Mouse (Mus musculus) heart, embryonic 16.5 days (tissue): ENCODE data around the gene Gm45062. TPM values are rescaled to one million over a fixed set of nuclear protein-coding genes. Genes with fewer than 3 reads are reported as not detected.

Experiments used
- ATAC-seq: fragments of 200-750 bp; cut with Nextera tagmentation; replicated peaks from 2 replicates; pipeline ENCODE4 v1.8.0; 2017; ENCODE audit warnings: moderate number of reproducible peaks; ENCODE audit not compliant: insufficient read depth, low FRiP score; ENCODE audit errors: extremely low read depth
- H3K27ac ChIP-seq: fragments of 300-500 bp; sonication (generic); 2 replicates; pipeline ENCODE4 v1.5.1; 2014; ENCODE audit warnings: mild to moderate bottlenecking, low read length, control low read depth, moderate library complexity
- H3K27me3 ChIP-seq: fragments of 300-500 bp; sonication (generic); 2 replicates; pipeline ENCODE4 v1.6.1; 2014; ENCODE audit warnings: low read length, mixed read lengths; ENCODE audit not compliant: control insufficient read depth, insufficient read depth
- H3K36me3 ChIP-seq: fragments of 300-500 bp; sonication (generic); 2 replicates; pipeline ENCODE4 v1.6.1; 2014; ENCODE audit not compliant: control insufficient read depth, insufficient read depth
- H3K4me1 ChIP-seq: fragments of 300-500 bp; sonication (generic); 2 replicates; pipeline ENCODE4 v1.6.1; 2014; ENCODE audit warnings: low read length, mixed read lengths; ENCODE audit not compliant: control insufficient read depth, insufficient read depth
- H3K4me2 ChIP-seq: fragments of 300-500 bp; sonication (generic); 2 replicates; pipeline ENCODE4 v1.6.1; 2014; ENCODE audit warnings: low read depth, mild to moderate bottlenecking, control low read depth, low read length
- H3K4me3 ChIP-seq: fragments of 300-500 bp; sonication (generic); 2 replicates; pipeline ENCODE4 v1.5.1; 2014; ENCODE audit warnings: mild to moderate bottlenecking, control low read depth, low read length
- H3K9ac ChIP-seq: fragments of 300-500 bp; sonication (generic); 2 replicates; pipeline ENCODE4 v1.6.1; 2014; ENCODE audit warnings: low read length, control low read depth
- H3K9me3 ChIP-seq: fragments of 300-500 bp; sonication (generic); replicated peaks from 2 replicates; pipeline ENCODE4 v1.6.1; 2016; ENCODE audit warnings: low read length; ENCODE audit not compliant: control insufficient read depth
- WGBS: fragments of 180-500 bp; shearing (Covaris S2); extraction: QIAGEN DNeasy Blood & Tissue Kit; methylation state at CpG from one replicate; pipeline ENCODE4 v1.1.7; 2014; 5-methylcytosine and 5-hydroxymethylcytosine counted together
- polyA plus RNA-seq: library from polyadenylated mRNA; unstranded; fragments of >200 nt; fragmentation: Nextera tagmentation; extraction: Ambion mirVana; gene quantifications from 2 replicates; pipeline ENCODE4 v1.2.1, GENCODE M21; 2015

Gene Gm45062
- polyA plus RNA-seq, 1 experiment from 2014 or later, result 9.1 TPM

DNA sequence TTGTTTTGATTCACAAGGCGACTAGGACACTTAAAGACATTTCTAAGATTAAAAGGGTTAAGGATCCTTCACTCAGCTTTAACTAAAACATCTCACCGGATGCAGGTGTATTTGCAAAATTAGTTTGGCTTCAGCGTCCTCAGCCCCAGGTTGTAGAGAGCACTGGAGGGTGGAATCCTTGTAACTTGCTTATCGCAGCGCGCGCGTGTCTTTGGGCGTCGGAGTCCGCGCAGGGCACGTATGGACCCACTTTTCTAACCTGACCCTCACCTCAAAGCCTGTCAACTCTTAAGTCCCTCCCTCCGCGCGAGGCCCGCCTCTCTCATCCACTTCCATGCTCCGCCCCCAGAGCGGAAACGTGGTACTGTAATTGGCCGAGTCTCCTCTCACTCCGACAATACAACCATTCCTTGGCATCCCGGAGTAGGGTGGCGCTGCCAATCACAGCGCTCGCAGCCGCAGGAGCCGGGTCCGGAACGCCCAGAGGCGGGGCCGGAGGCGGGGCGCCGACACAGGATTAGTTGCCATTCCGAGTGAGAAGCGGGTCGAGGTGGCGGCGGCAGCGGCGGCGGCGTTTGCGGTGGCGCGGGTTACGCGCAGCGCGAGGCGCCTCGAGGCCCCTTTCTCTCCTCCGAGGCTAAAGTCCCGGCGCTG is 249.8 kb downstream of the Gm45062 start:
- Histone ChIP-seq H3K4me3 (peak overlapping the region; percentile 95), H3K4me2 (peak overlapping the region; percentile 81), H3K4me1 (peaks cover 9% of the 10 kb centered on the region; the same call in 1 of the 2 replicates), H3K27ac (peak overlapping the region; percentile 99), H3K27me3 (no peaks in the 10 kb centered on the region), H3K9me3 (no peaks in the 10 kb centered on the region), H3K36me3 (no peaks in the 10 kb centered on the region), H3K9ac (peak overlapping the region; percentile 98)
- ATAC-seq, result peak; percentile 99
- WGBS, result under 1% methylated on average over 56 of the region's 56 CpGs

DNA sequence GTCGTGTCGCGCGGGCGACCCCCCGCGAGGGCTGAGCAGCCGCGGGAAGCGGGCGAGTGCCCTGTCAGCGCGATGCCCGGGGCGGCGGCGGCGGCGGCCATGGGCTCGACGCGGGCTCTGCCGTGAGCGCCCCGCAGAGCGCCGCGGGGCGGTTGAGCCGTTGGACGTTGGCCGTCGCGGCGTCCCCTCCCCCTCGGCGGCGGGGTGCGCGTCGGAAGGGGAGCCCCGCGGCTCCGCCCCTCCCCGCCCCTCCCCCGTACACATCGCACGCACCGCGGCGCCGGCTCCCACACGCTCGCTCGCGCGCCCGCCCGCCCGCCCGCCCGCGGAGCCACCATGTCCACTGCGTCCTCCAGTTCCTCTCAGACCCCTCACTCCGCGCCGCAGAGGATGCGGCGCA is 250.3 kb downstream of the Gm45062 start, which contains the start of gene Glcci1:
Gene Glcci1 (plus strand): TSS at position 50 of the 400 bp plus-strand sequence.
- H3K27me3 ChIP-seq, result no peaks in the 10 kb centered on the region
- H3K4me3 ChIP-seq, result peak within 1 kb of the TSS; percentile 95
- peak within 1 kb of the TSS; percentile 99 for H3K27ac ChIP-seq
- peak; percentile 84 for ATAC-seq
- peaks cover 8% of the 10 kb centered on the region; the same call in 1 of the 2 replicates for H3K4me1 ChIP-seq
- under 1% methylated on average over 36 of the region's 69 CpGs for WGBS
- H3K9ac ChIP-seq, result peak within 1 kb of the TSS; percentile 98
- peak within 1 kb of the TSS; percentile 81 for H3K4me2 ChIP-seq
- no peaks in the 10 kb centered on the region for H3K9me3 ChIP-seq
- H3K36me3 ChIP-seq, result no peaks in the 10 kb centered on the region

- Histone ChIP-seq H3K4me3 (peak overlapping the region; percentile 95), H3K4me1 (peaks cover 8% of the 10 kb centered on the region; the same call in 1 of the 2 replicates), H3K4me2 (peak overlapping the region; percentile 77), H3K36me3 (no peaks in the 10 kb centered on the region), H3K9me3 (no peaks in the 10 kb centered on the region), H3K9ac (peak overlapping the region; percentile 98), H3K27ac (peak overlapping the region; percentile 99), H3K27me3 (no peaks in the 10 kb centered on the region)
- ATAC-seq, result no peak; the same call in none of the 2 replicates
- WGBS, result under 1% methylated on average over 62 of the region's 73 CpGs
These were observed 251.0 kb downstream of the Gm45062 start for GRCm38 (mm10) chr6:8509961-8510863.

- Histone ChIP-seq H3K9me3 (no peaks in the 10 kb centered on the region), H3K4me3 (peak overlapping the region; percentile 95), H3K9ac (peak overlapping the region; percentile 98), H3K4me1 (peaks cover 8% of the 10 kb centered on the region; the same call in 1 of the 2 replicates), H3K27ac (0 out of 2 replicates have a peak overlapping the region, but pooled peaks have one; percentile 20), H3K27me3 (no peaks in the 10 kb centered on the region), H3K36me3 (no peaks in the 10 kb centered on the region), H3K4me2 (peak overlapping the region; percentile 77)
- ATAC-seq, result no peak
- WGBS, result 12% methylated on average over 7 of the region's 7 CpGs
These were observed 251.7 kb downstream of the Gm45062 start for GRCm38 (mm10) chr6:8510864-8511428.

DNA sequence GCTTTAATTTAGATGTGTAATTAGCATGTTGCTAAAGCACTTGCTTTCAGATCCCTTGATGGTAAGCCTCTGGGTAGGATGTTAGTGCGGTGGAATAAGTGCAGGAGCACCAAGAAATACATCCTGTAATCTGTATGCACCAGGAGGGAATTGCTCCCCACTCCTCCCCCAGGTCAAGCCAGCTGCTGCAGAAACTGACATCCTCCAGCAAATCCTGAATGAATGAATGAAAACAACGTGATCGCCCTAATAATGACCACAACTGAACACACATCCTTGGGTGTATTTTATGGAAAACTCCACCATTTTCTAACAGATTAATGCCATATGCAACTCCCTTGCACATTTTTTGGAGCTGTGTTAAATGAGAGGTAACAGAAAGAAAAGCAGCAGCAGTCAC is 252.2 kb downstream of the Gm45062 start:
- H3K4me3 ChIP-seq, result peak overlapping the region; percentile 95
- H3K27me3 ChIP-seq, result no peaks in the 10 kb centered on the region
- peak overlapping the region; percentile 98 for H3K9ac ChIP-seq
- H3K36me3 ChIP-seq, result no peaks in the 10 kb centered on the region
- H3K4me2 ChIP-seq, result peak overlapping the region; percentile 77
- no peak for ATAC-seq
- H3K4me1 ChIP-seq, result peaks cover 8% of the 10 kb centered on the region; the same call in 1 of the 2 replicates
- no peaks in the 10 kb centered on the region for H3K9me3 ChIP-seq
- 29% methylated on average over 3 of the region's 3 CpGs for WGBS
- no peak overlapping the region for H3K27ac ChIP-seq

DNA sequence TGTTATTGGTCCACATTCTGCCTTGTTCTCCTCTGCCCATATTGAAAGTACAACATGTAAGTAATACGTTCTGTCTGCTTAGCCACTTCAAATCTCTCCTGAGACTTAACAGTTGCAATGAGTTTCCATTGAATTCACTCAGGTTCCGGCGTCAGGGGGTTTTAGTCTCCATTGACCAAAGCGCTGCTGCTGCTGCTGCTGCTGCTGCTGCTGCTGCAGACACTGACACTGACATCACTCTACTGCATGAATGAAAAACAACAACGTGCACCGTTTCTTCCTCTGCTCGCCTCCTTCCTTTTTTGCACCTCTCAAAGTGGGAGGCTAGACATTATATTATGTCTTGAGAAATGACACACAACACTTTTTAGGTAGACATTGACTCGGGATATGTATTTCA is 253.2 kb downstream of the Gm45062 start:
- 31% methylated on average over 8 of the region's 8 CpGs for WGBS

DNA sequence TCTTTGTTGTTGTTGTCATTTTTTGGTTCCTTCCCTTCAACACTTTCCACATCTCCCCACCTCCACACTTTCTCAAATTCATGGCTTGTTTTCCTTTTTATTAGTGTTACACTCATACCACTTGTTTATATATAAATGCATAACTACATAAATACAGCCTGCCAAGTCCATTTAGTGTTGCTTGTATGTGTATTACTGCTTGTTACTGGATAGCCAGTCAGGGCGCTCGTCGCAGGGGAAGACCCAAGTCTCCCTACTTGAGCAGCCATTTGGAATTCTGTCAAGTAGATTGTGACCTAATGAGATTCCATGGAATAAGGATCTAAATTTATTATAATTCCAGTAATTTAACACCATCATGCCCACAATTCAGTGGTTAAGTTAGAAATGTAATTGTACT is 260.4 kb downstream of the Gm45062 start:
- Histone ChIP-seq H3K4me2 (no peak overlapping the region), H3K4me1 (no peaks in the 10 kb centered on the region), H3K4me3 (no peak overlapping the region), H3K9ac (no peak overlapping the region), H3K27ac (no peak overlapping the region), H3K9me3 (no peaks in the 10 kb centered on the region), H3K36me3 (no peaks in the 10 kb centered on the region), H3K27me3 (no peaks in the 10 kb centered on the region)
- WGBS, result 77% methylated on average over 3 of the region's 3 CpGs
- no peak for ATAC-seq

More for the DNA sequence above, 253.2 kb downstream of the Gm45062 start:
- no peaks in the 10 kb centered on the region for H3K27me3 ChIP-seq
- peaks cover 8% of the 10 kb centered on the region; the same call in 1 of the 2 replicates for H3K4me1 ChIP-seq
- H3K9ac ChIP-seq, result peak overlapping the region; percentile 42; the same call in 1 of the 2 replicates
- H3K27ac ChIP-seq, result no peak overlapping the region
- peak overlapping the region; percentile 77 for H3K4me2 ChIP-seq
- H3K36me3 ChIP-seq, result no peaks in the 10 kb centered on the region
- no peaks in the 10 kb centered on the region for H3K9me3 ChIP-seq
- no peak for ATAC-seq
- H3K4me3 ChIP-seq, result peak overlapping the region; percentile 95

DNA sequence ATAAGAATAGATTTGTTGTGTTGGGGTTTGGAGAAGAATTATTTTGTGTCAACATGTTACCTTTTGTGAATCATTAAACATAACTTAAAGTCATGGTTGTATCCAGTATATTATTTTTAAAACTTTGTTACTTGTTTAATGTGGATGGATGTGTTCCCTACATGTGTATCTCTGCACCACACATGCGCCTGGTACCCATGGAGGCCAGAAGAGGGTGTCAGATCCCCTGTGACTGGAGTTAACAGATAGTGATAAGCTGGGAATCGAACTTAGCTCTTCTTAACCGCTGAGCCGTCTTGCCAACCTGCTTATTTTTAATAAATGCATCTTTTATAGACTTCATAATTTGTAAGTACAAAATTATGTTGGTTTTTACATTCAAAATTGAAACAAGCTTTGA is 262.0 kb downstream of the Gm45062 start:
- ATAC-seq, result no peak
- no peaks in the 10 kb centered on the region for H3K4me1 ChIP-seq
- no peak overlapping the region for H3K27ac ChIP-seq
- no peaks in the 10 kb centered on the region for H3K9me3 ChIP-seq
- H3K27me3 ChIP-seq, result no peaks in the 10 kb centered on the region
- H3K9ac ChIP-seq, result no peak overlapping the region
- WGBS, result 94% methylated on average over 4 of the region's 4 CpGs
- no peak overlapping the region for H3K4me2 ChIP-seq
- no peak overlapping the region for H3K4me3 ChIP-seq
- no peaks in the 10 kb centered on the region for H3K36me3 ChIP-seq
